Mouse (Mus musculus) heart, embryonic 16.5 days (tissue): Measurements from ENCODE around the gene Slamf9. TPM values are rescaled to one million over a fixed set of nuclear protein-coding genes. Genes with fewer than 3 reads are reported as not detected.

ENCODE experiments used
- ATAC-seq: fragments of 200-750 bp; cut with Nextera tagmentation; replicated peaks from 2 replicates; pipeline ENCODE4 v1.8.0; 2017; ENCODE audit warnings: moderate number of reproducible peaks; ENCODE audit not compliant: insufficient read depth, low FRiP score; ENCODE audit errors: extremely low read depth
- H3K27ac ChIP-seq: fragments of 300-500 bp; sonication (generic); 2 replicates; pipeline ENCODE4 v1.5.1; 2014; ENCODE audit warnings: mild to moderate bottlenecking, low read length, control low read depth, moderate library complexity
- H3K27me3 ChIP-seq: fragments of 300-500 bp; sonication (generic); 2 replicates; pipeline ENCODE4 v1.6.1; 2014; ENCODE audit warnings: low read length, mixed read lengths; ENCODE audit not compliant: control insufficient read depth, insufficient read depth
- H3K36me3 ChIP-seq: fragments of 300-500 bp; sonication (generic); 2 replicates; pipeline ENCODE4 v1.6.1; 2014; ENCODE audit not compliant: control insufficient read depth, insufficient read depth
- H3K4me1 ChIP-seq: fragments of 300-500 bp; sonication (generic); 2 replicates; pipeline ENCODE4 v1.6.1; 2014; ENCODE audit warnings: low read length, mixed read lengths; ENCODE audit not compliant: control insufficient read depth, insufficient read depth
- H3K4me2 ChIP-seq: fragments of 300-500 bp; sonication (generic); 2 replicates; pipeline ENCODE4 v1.6.1; 2014; ENCODE audit warnings: low read depth, mild to moderate bottlenecking, control low read depth, low read length
- H3K4me3 ChIP-seq: fragments of 300-500 bp; sonication (generic); 2 replicates; pipeline ENCODE4 v1.5.1; 2014; ENCODE audit warnings: mild to moderate bottlenecking, control low read depth, low read length
- H3K9ac ChIP-seq: fragments of 300-500 bp; sonication (generic); 2 replicates; pipeline ENCODE4 v1.6.1; 2014; ENCODE audit warnings: low read length, control low read depth
- H3K9me3 ChIP-seq: fragments of 300-500 bp; sonication (generic); replicated peaks from 2 replicates; pipeline ENCODE4 v1.6.1; 2016; ENCODE audit warnings: low read length; ENCODE audit not compliant: control insufficient read depth
- whole genome bisulfite sequencing: fragments of 180-500 bp; shearing (Covaris S2); extraction: QIAGEN DNeasy Blood & Tissue Kit; methylation state at CpG from one replicate; pipeline ENCODE4 v1.1.7; 2014; 5-methylcytosine and 5-hydroxymethylcytosine counted together
- polyA plus RNA-seq: library from polyadenylated mRNA; unstranded; fragments of >200 nt; fragmentation: Nextera tagmentation; extraction: Ambion mirVana; gene quantifications from 2 replicates; pipeline ENCODE4 v1.2.1, GENCODE M21; 2015

Gene Slamf9
- polyA plus RNA-seq = 0.77 and 0.95 TPM in 2 replicates

- no peak within 1 kb of the TSS for H3K4me2 ChIP-seq
- H3K4me1 ChIP-seq = no peaks in the 10 kb centered on the region
- ATAC-seq = peak; percentile 55; the same call in 1 of the 2 replicates
- no peaks in the 10 kb centered on the region; the same call in 1 of the 2 replicates for H3K27me3 ChIP-seq
- WGBS = 45% methylated on average over 7 of the region's 7 CpGs
- H3K9ac ChIP-seq = no peak within 1 kb of the TSS
- H3K36me3 ChIP-seq = no peaks in the 10 kb centered on the region
- no peak within 1 kb of the TSS for H3K4me3 ChIP-seq
- H3K9me3 ChIP-seq = no peaks in the 10 kb centered on the region
- H3K27ac ChIP-seq = no peak within 1 kb of the TSS
Measured at GRCm38 (mm10) chr1:172475054-172475741, at the start of gene Slamf9. Gene Slamf9 (plus strand): TSS chr1:172475358.

- no peaks in the 10 kb centered on the region for H3K36me3 ChIP-seq
- no peak overlapping the region for H3K4me3 ChIP-seq
- ATAC-seq = no peak
- no peak overlapping the region for H3K27ac ChIP-seq
- WGBS = 81% methylated on average over 1 of the region's 1 CpGs
- no peaks in the 10 kb centered on the region for H3K9me3 ChIP-seq
- no peak overlapping the region for H3K9ac ChIP-seq
- H3K4me2 ChIP-seq = no peak overlapping the region
- peaks cover under 1% of the 10 kb centered on the region for H3K4me1 ChIP-seq
- H3K27me3 ChIP-seq = no peaks in the 10 kb centered on the region
Measured at GRCm38 (mm10) chr1:172426419-172426818, 48.7 kb upstream of the Slamf9 start.

GRCm38 (mm10) chr1:172427841-172428240 is 47.3 kb upstream of the Slamf9 start:
- Histone ChIP-seq H3K4me3 (no peak overlapping the region), H3K4me2 (no peak overlapping the region), H3K27me3 (no peaks in the 10 kb centered on the region), H3K27ac (no peak overlapping the region), H3K36me3 (no peaks in the 10 kb centered on the region), H3K9ac (no peak overlapping the region), H3K9me3 (no peaks in the 10 kb centered on the region), H3K4me1 (peaks cover 15% of the 10 kb centered on the region)
- ATAC-seq = no peak
- WGBS = 85% methylated on average over 3 of the region's 3 CpGs

GRCm38 (mm10) chr1:172428614-172429013 is 46.5 kb upstream of the Slamf9 start:
- no peak for ATAC-seq
- H3K4me3 ChIP-seq = no peak overlapping the region

GRCm38 (mm10) chr1:172430731-172431220 is 44.4 kb upstream of the Slamf9 start:
- H3K9me3 ChIP-seq = no peaks in the 10 kb centered on the region
- no peak for ATAC-seq
- no peak overlapping the region for H3K27ac ChIP-seq
- no peak overlapping the region for H3K4me2 ChIP-seq
- H3K36me3 ChIP-seq = no peaks in the 10 kb centered on the region
- no peak overlapping the region for H3K9ac ChIP-seq
- no peaks in the 10 kb centered on the region for H3K27me3 ChIP-seq
- no peak overlapping the region for H3K4me3 ChIP-seq
- WGBS = 47% methylated on average over 9 of the region's 9 CpGs
- H3K4me1 ChIP-seq = peaks cover 21% of the 10 kb centered on the region

More at GRCm38 (mm10) chr1:172428614-172429013, 46.5 kb upstream of the Slamf9 start:
- Histone ChIP-seq H3K27ac (no peak overlapping the region), H3K27me3 (no peaks in the 10 kb centered on the region), H3K9me3 (no peaks in the 10 kb centered on the region), H3K9ac (no peak overlapping the region), H3K36me3 (no peaks in the 10 kb centered on the region), H3K4me2 (no peak overlapping the region), H3K4me1 (peaks cover 21% of the 10 kb centered on the region)
- WGBS = 71% methylated on average over 1 of the region's 1 CpGs

GRCm38 (mm10) chr1:172431836-172432586 is 43.1 kb upstream of the Slamf9 start:
- ATAC-seq = peak; percentile 66
- 22% methylated on average over 4 of the region's 4 CpGs for WGBS
- peaks cover 24% of the 10 kb centered on the region for H3K4me1 ChIP-seq
- H3K36me3 ChIP-seq = no peaks in the 10 kb centered on the region
- no peaks in the 10 kb centered on the region for H3K9me3 ChIP-seq
- H3K27me3 ChIP-seq = no peaks in the 10 kb centered on the region
- H3K27ac ChIP-seq = peak overlapping the region; percentile 50; the same call in 1 of the 2 replicates
- H3K4me3 ChIP-seq = no peak overlapping the region
- H3K4me2 ChIP-seq = no peak overlapping the region
- H3K9ac ChIP-seq = no peak overlapping the region

- H3K9me3 ChIP-seq = no peaks in the 10 kb centered on the region
- no peaks in the 10 kb centered on the region for H3K36me3 ChIP-seq
- WGBS = 60% methylated on average over 3 of the region's 3 CpGs
- H3K9ac ChIP-seq = no peak overlapping the region
- H3K4me2 ChIP-seq = no peak overlapping the region
- H3K27ac ChIP-seq = 0 out of 2 replicates have a peak overlapping the region, but pooled peaks have one; percentile 4
- ATAC-seq = no peak
- H3K4me3 ChIP-seq = no peak overlapping the region
- H3K4me1 ChIP-seq = peaks cover 24% of the 10 kb centered on the region
- H3K27me3 ChIP-seq = no peaks in the 10 kb centered on the region
Measured at GRCm38 (mm10) chr1:172432587-172432955, 42.6 kb upstream of the Slamf9 start.

GRCm38 (mm10) chr1:172433012-172433850 is 41.9 kb upstream of the Slamf9 start:
- WGBS = 48% methylated on average over 20 of the region's 20 CpGs
- H3K9me3 ChIP-seq = no peaks in the 10 kb centered on the region
- peaks cover 24% of the 10 kb centered on the region for H3K4me1 ChIP-seq
- no peak overlapping the region for H3K9ac ChIP-seq
- no peak overlapping the region for H3K4me3 ChIP-seq
- H3K27me3 ChIP-seq = no peaks in the 10 kb centered on the region
- peak; percentile 24; the same call in 1 of the 2 replicates for ATAC-seq
- no peak overlapping the region for H3K4me2 ChIP-seq
- 0 out of 2 replicates have a peak overlapping the region, but pooled peaks have one; percentile 4 for H3K27ac ChIP-seq
- no peaks in the 10 kb centered on the region for H3K36me3 ChIP-seq
